Mouse (Mus musculus) forebrain, postnatal 0 days (tissue): ENCODE measurements around the gene Gm648. TPM values are rescaled to one million over a fixed set of nuclear protein-coding genes. Genes with fewer than 3 reads are reported as not detected.
"Not testable (repeated sequence)": the region's sequence is repeated elsewhere in the genome, so short reads cannot be mapped to it uniquely, and the experiment has no call there.

Source experiments
- ATAC-seq: fragments of 200-750 bp; cut with Nextera tagmentation; 2 replicates; pipeline ENCODE4 v1.8.0; 2017; ENCODE audit warnings: mild to moderate bottlenecking, moderate library complexity
- DNase-seq: peaks from one replicate; pipeline ENCODE4 v3.0.0-alpha.2; 2015
- H3K27ac ChIP-seq: fragments of 300-500 bp; sonication (generic); 2 replicates; pipeline ENCODE4 v1.5.1; 2014; ENCODE audit warnings: low read depth, mild to moderate bottlenecking, antibody characterized with exemption, low read length, moderate library complexity, mixed read lengths
- H3K27me3 ChIP-seq: fragments of 300-500 bp; sonication (generic); 2 replicates; pipeline ENCODE4 v1.6.1; 2014; ENCODE audit warnings: mild to moderate bottlenecking, low read length, mixed read lengths; ENCODE audit not compliant: insufficient read depth
- H3K36me3 ChIP-seq: fragments of 300-500 bp; sonication (generic); 2 replicates; pipeline ENCODE4 v1.6.1; 2014; ENCODE audit warnings: mild to moderate bottlenecking, moderate library complexity; ENCODE audit not compliant: insufficient read depth
- H3K4me1 ChIP-seq: fragments of 300-500 bp; sonication (generic); 2 replicates; pipeline ENCODE4 v1.6.1; 2014; ENCODE audit warnings: antibody characterized with exemption; ENCODE audit not compliant: insufficient read depth
- H3K4me2 ChIP-seq: fragments of 300-500 bp; sonication (generic); 2 replicates; pipeline ENCODE4 v1.6.1; 2014; ENCODE audit warnings: low read depth, mild to moderate bottlenecking, moderate library complexity
- H3K4me3 ChIP-seq: fragments of 300-500 bp; sonication (generic); 2 replicates; pipeline ENCODE4 v1.5.1; 2014; ENCODE audit warnings: low read depth, low read length, mixed read lengths
- H3K9ac ChIP-seq: fragments of 300-500 bp; sonication (generic); 2 replicates; pipeline ENCODE4 v1.6.1; 2014; ENCODE audit warnings: mild to moderate bottlenecking
- H3K9me3 ChIP-seq: fragments of 300-500 bp; sonication (generic); 2 replicates; pipeline ENCODE4 v1.6.1; 2016; ENCODE audit warnings: low read length
- CTCF ChIP-seq: sonication (generic); IDR thresholded peaks from 2 replicates; pipeline ENCODE4 v1.5.1; 2016; ENCODE audit warnings: antibody characterized with exemption, control low read depth, low read depth
- WGBS: fragments of 180-500 bp; shearing (Covaris S2); extraction: QIAGEN DNeasy Blood & Tissue Kit; methylation state at CpG from one replicate; pipeline ENCODE4 v1.1.7; 2014; 5-methylcytosine and 5-hydroxymethylcytosine counted together
- microRNA-seq, 2 experiments: library from miRNA; unstranded; fragments of <30 nt; microRNA quantifications; one replicate each; pipeline ENCODE4; 2016
- polyA plus RNA-seq: library from polyadenylated mRNA; unstranded; fragments of >200 nt; fragmentation: Nextera tagmentation; extraction: Ambion mirVana; gene quantifications from 2 replicates; pipeline ENCODE4 v1.2.1, GENCODE M21; 2015
- total RNA-seq: library from RNA; depleted of rRNA; stranded (reverse); fragments of >200 nt; gene quantifications from 2 replicates; pipeline ENCODE4 v1.2.3, GENCODE M21; 2014; rRNA removed

The Gm648 gene
- total and polyA plus RNA-seq, 2 experiments from 2014 or later = not detected

GRCm38 (mm10) chrX:56531266-56531665 lies 18.1 kb downstream of the Gm648 start:
- H3K9me3 ChIP-seq = no peaks in the 10 kb centered on the region
- DNase-seq = peak; percentile 59
- H3K4me2 ChIP-seq = no peak overlapping the region
- no peaks in the 10 kb centered on the region for H3K27me3 ChIP-seq
- H3K4me1 ChIP-seq = no peaks in the 10 kb centered on the region
- ATAC-seq = peak; percentile 77
- no peak overlapping the region for H3K4me3 ChIP-seq
- TF ChIP-seq CTCF = peak; percentile 67
- no peak overlapping the region for H3K27ac ChIP-seq
- no peaks in the 10 kb centered on the region for H3K36me3 ChIP-seq
- H3K9ac ChIP-seq = no peak overlapping the region
- 22% methylated on average over 3 of the region's 3 CpGs for WGBS

- H3K27ac ChIP-seq, H3K36me3 ChIP-seq, H3K9ac ChIP-seq, H3K4me1 ChIP-seq, ATAC-seq, H3K27me3 ChIP-seq, H3K9me3 ChIP-seq, H3K4me2 ChIP-seq, H3K4me3 ChIP-seq, DNase-seq: not testable (repeated sequence)
- 80% methylated on average over 6 of the region's 6 CpGs for WGBS
Measured at GRCm38 (mm10) chrX:56524442-56524841, 25.0 kb downstream of the Gm648 start, which contains the start of gene Gm10477. TSS of gene Gm10477 (plus strand) at chrX:56524742.

- H3K27me3 ChIP-seq = no peaks in the 10 kb centered on the region
- H3K27ac ChIP-seq = no peak overlapping the region
- WGBS = 80% methylated on average over 7 of the region's 7 CpGs
- ATAC-seq = no peak
- no peak for TF ChIP-seq CTCF
- no peak overlapping the region for H3K4me3 ChIP-seq
- no peak for DNase-seq
- no peaks in the 10 kb centered on the region for H3K9me3 ChIP-seq
- H3K36me3 ChIP-seq = 0 out of 2 replicates have a peak, but pooled peaks cover 1% of the 10 kb centered on the region
- no peaks in the 10 kb centered on the region for H3K4me1 ChIP-seq
- H3K9ac ChIP-seq = no peak overlapping the region
- H3K4me2 ChIP-seq = no peak overlapping the region
Measured at GRCm38 (mm10) chrX:56497241-56497640, 52.2 kb downstream of the Gm648 start.

Small RNA genes lying within 50 kb of the gene (microRNA-seq; reads per million reads assigned to microRNA genes)
- 0 to 0.24 reads per million in 2 experiments for gene Mir5116

Other genes starting within 250 kb of the Gm648 start
- 7.2 and 7.7 TPM in 2 replicates for gene Zfp449, start 203.2 kb downstream of the Gm648 start, total RNA-seq
- 1.3 and 2.8 TPM in 2 replicates for gene Zfp449, start 203.2 kb downstream of the Gm648 start, polyA plus RNA-seq
- gene Smim10l2a, start 175.0 kb downstream of the Gm648 start, total RNA-seq = 53.6 and 54.6 TPM in 2 replicates
- 29.9 and 40.2 TPM in 2 replicates for gene Smim10l2a, start 175.0 kb downstream of the Gm648 start, polyA plus RNA-seq
- not detected in 2 replicates for gene Gm2174, start 101.6 kb downstream of the Gm648 start, total RNA-seq
- 0.57 and 1.6 TPM in 2 replicates for gene Gm2174, start 101.6 kb downstream of the Gm648 start, polyA plus RNA-seq
- 22.4 and 33.7 TPM in 2 replicates for gene Ints6l, start 94.7 kb downstream of the Gm648 start, total RNA-seq
- gene Ints6l, start 94.7 kb downstream of the Gm648 start, polyA plus RNA-seq = 9.8 and 10.1 TPM in 2 replicates
- not detected in 2 replicates for gene Gm10477, start 24.9 kb downstream of the Gm648 start, total RNA-seq
- not detected in 2 replicates for gene Gm10477, start 24.9 kb downstream of the Gm648 start, polyA plus RNA-seq
- gene Mmgt1, start 48.5 kb upstream of the Gm648 start, total RNA-seq = 59.4 and 71.8 TPM in 2 replicates
- 31.5 and 36.3 TPM in 2 replicates for gene Mmgt1, start 48.5 kb upstream of the Gm648 start, polyA plus RNA-seq
- 76.4 and 98.7 TPM in 2 replicates for gene Slc9a6, start 60.2 kb upstream of the Gm648 start, total RNA-seq
- 35.1 and 52.5 TPM in 2 replicates for gene Slc9a6, start 60.2 kb upstream of the Gm648 start, polyA plus RNA-seq
- gene Fhl1, start 182.2 kb upstream of the Gm648 start, total RNA-seq = 130 and 202 TPM in 2 replicates
- gene Fhl1, start 182.2 kb upstream of the Gm648 start, polyA plus RNA-seq = 131 and 157 TPM in 2 replicates